Mouse (Mus musculus): ENCODE data around the gene Tmem184b. TPM values are rescaled to one million over a fixed set of nuclear protein-coding genes. Genes with fewer than 3 reads are reported as not detected.

Tmem184b gene
- total and polyA plus RNA-seq, 2 experiments from 2014 or later, result 30.1 to 75.7 TPM

GRCm38 (mm10) chr15:79387081-79387480 is 16.3 kb downstream of the Tmem184b start:
- Histone ChIP-seq H3K27me3 (ENCODE audit: insufficient read depth, low read length) (no peaks in the 10 kb centered on the region), H3K9me3 (ENCODE audit: low read length) (no peaks in the 10 kb centered on the region), H3K4me2 (ENCODE audit: low read depth, low read length, poor library complexity, severe bottlenecking) (no peak overlapping the region), H3K4me3 (ENCODE audit: low read depth, low read length) (no peak overlapping the region), H3K4me1 (ENCODE audit: insufficient read depth, low read length) (no peaks in the 10 kb centered on the region), H3K27ac (ENCODE audit: low read depth, low read length) (no peak overlapping the region), H3K9ac (replicated peaks; ENCODE audit: low read length, poor library complexity, severe bottlenecking) (no peak overlapping the region), H3K36me3 (ENCODE audit: insufficient read depth, low read length) (no peaks in the 10 kb centered on the region)
- DNase-seq (ENCODE audit: low spot score), result no peak
- WGBS, result 49% methylated on average over 6 of the region's 6 CpGs
- no peak for ATAC-seq (ENCODE audit: low FRiP score)
- no peak for TF ChIP-seq CTCF (IDR thresholded peaks at IDR 0.05)

GRCm38 (mm10) chr15:79381644-79382043 is 21.7 kb downstream of the Tmem184b start:
- no peaks in the 10 kb centered on the region for H3K9me3 ChIP-seq (ENCODE audit: low read length)
- H3K27ac ChIP-seq (ENCODE audit: low read depth, low read length), result no peak overlapping the region
- H3K27me3 ChIP-seq (ENCODE audit: insufficient read depth, low read length), result no peaks in the 10 kb centered on the region
- peaks cover 18% of the 10 kb centered on the region for H3K36me3 ChIP-seq (ENCODE audit: insufficient read depth, low read length)
- H3K4me2 ChIP-seq (ENCODE audit: low read depth, low read length, poor library complexity, severe bottlenecking), result no peak overlapping the region
- WGBS, result 91% methylated on average over 9 of the region's 9 CpGs
- H3K9ac ChIP-seq (replicated peaks; ENCODE audit: low read length, poor library complexity, severe bottlenecking), result no peak overlapping the region
- H3K4me1 ChIP-seq (ENCODE audit: insufficient read depth, low read length), result peaks cover 8% of the 10 kb centered on the region; the same call in 1 of the 2 replicates
- no peak overlapping the region for H3K4me3 ChIP-seq (ENCODE audit: low read depth, low read length)
- ATAC-seq (ENCODE audit: low FRiP score) (no peak), DNase-seq (ENCODE audit: low spot score) (no peak)
- TF ChIP-seq CTCF (IDR thresholded peaks at IDR 0.05), result no peak

GRCm38 (mm10) chr15:79380468-79381444 is 22.6 kb downstream of the Tmem184b start:
- Histone ChIP-seq H3K9ac (replicated peaks; ENCODE audit: low read length, poor library complexity, severe bottlenecking) (no peak overlapping the region), H3K27ac (ENCODE audit: low read depth, low read length) (peak overlapping the region; percentile 55), H3K4me1 (ENCODE audit: insufficient read depth, low read length) (peaks cover 8% of the 10 kb centered on the region; the same call in 1 of the 2 replicates), H3K36me3 (ENCODE audit: insufficient read depth, low read length) (peaks cover 24% of the 10 kb centered on the region), H3K4me3 (ENCODE audit: low read depth, low read length) (no peak overlapping the region), H3K27me3 (ENCODE audit: insufficient read depth, low read length) (no peaks in the 10 kb centered on the region), H3K4me2 (ENCODE audit: low read depth, low read length, poor library complexity, severe bottlenecking) (0 out of 2 replicates have a peak overlapping the region, but pooled peaks have one; percentile 4), H3K9me3 (ENCODE audit: low read length) (no peaks in the 10 kb centered on the region)
- peak; percentile 76 for TF ChIP-seq CTCF (IDR thresholded peaks at IDR 0.05)
- 48% methylated on average over 19 of the region's 23 CpGs for WGBS
- peak; percentile 49; the same call in 1 of the 2 replicates for ATAC-seq (ENCODE audit: low FRiP score)
- peak; percentile 67 for DNase-seq (ENCODE audit: low spot score)

- Histone ChIP-seq H3K27ac (ENCODE audit: low read depth, low read length) (no peak overlapping the region), H3K36me3 (ENCODE audit: insufficient read depth, low read length) (peaks cover 26% of the 10 kb centered on the region), H3K27me3 (ENCODE audit: insufficient read depth, low read length) (no peaks in the 10 kb centered on the region), H3K4me1 (ENCODE audit: insufficient read depth, low read length) (peaks cover 8% of the 10 kb centered on the region; the same call in 1 of the 2 replicates), H3K4me3 (ENCODE audit: low read depth, low read length) (no peak overlapping the region), H3K9me3 (ENCODE audit: low read length) (no peaks in the 10 kb centered on the region), H3K9ac (replicated peaks; ENCODE audit: low read length, poor library complexity, severe bottlenecking) (no peak overlapping the region), H3K4me2 (ENCODE audit: low read depth, low read length, poor library complexity, severe bottlenecking) (no peak overlapping the region)
- ATAC-seq (ENCODE audit: low FRiP score), result no peak
- WGBS, result 95% methylated on average over 7 of the region's 7 CpGs
- no peak for DNase-seq (ENCODE audit: low spot score)
- no peak for TF ChIP-seq CTCF (IDR thresholded peaks at IDR 0.05)
These were observed 23.7 kb downstream of the Tmem184b start for GRCm38 (mm10) chr15:79379658-79380057.

GRCm38 (mm10) chr15:79378608-79379007 is 24.8 kb downstream of the Tmem184b start:
- no peak for TF ChIP-seq CTCF (IDR thresholded peaks at IDR 0.05)
- Histone ChIP-seq H3K27me3 (ENCODE audit: insufficient read depth, low read length) (no peaks in the 10 kb centered on the region), H3K4me2 (ENCODE audit: low read depth, low read length, poor library complexity, severe bottlenecking) (no peak overlapping the region), H3K9me3 (ENCODE audit: low read length) (no peaks in the 10 kb centered on the region), H3K4me3 (ENCODE audit: low read depth, low read length) (no peak overlapping the region), H3K27ac (ENCODE audit: low read depth, low read length) (no peak overlapping the region), H3K4me1 (ENCODE audit: insufficient read depth, low read length) (peaks cover 8% of the 10 kb centered on the region; the same call in 1 of the 2 replicates), H3K36me3 (ENCODE audit: insufficient read depth, low read length) (peaks cover 34% of the 10 kb centered on the region), H3K9ac (replicated peaks; ENCODE audit: low read length, poor library complexity, severe bottlenecking) (no peak overlapping the region)
- 92% methylated on average over 10 of the region's 10 CpGs for WGBS
- no peak for DNase-seq (ENCODE audit: low spot score)
- no peak for ATAC-seq (ENCODE audit: low FRiP score)

GRCm38 (mm10) chr15:79377681-79378080 is 25.7 kb downstream of the Tmem184b start:
- no peak overlapping the region for H3K9ac ChIP-seq (replicated peaks; ENCODE audit: low read length, poor library complexity, severe bottlenecking)
- H3K9me3 ChIP-seq (ENCODE audit: low read length), result no peaks in the 10 kb centered on the region
- ATAC-seq (ENCODE audit: low FRiP score) (no peak), DNase-seq (ENCODE audit: low spot score) (peak; percentile 39)
- H3K4me2 ChIP-seq (ENCODE audit: low read depth, low read length, poor library complexity, severe bottlenecking), result no peak overlapping the region
- H3K36me3 ChIP-seq (ENCODE audit: insufficient read depth, low read length), result peaks cover 34% of the 10 kb centered on the region
- H3K27me3 ChIP-seq (ENCODE audit: insufficient read depth, low read length), result no peaks in the 10 kb centered on the region
- 84% methylated on average over 6 of the region's 6 CpGs for WGBS
- no peak overlapping the region for H3K27ac ChIP-seq (ENCODE audit: low read depth, low read length)
- peaks cover 8% of the 10 kb centered on the region; the same call in 1 of the 2 replicates for H3K4me1 ChIP-seq (ENCODE audit: insufficient read depth, low read length)
- TF ChIP-seq CTCF (IDR thresholded peaks at IDR 0.05), result peak; percentile 32
- no peak overlapping the region for H3K4me3 ChIP-seq (ENCODE audit: low read depth, low read length)
